Mouse (Mus musculus) heart, adult 2 months (tissue): Measurements from ENCODE around the gene Mfsd6l.

Experiments used
- CTCF ChIP-seq: fragments of 200-600 bp; IDR thresholded peaks from 2 replicates; pipeline ENCODE4 v1.8.1; 2022; ENCODE audit warnings: antibody characterized with exemption, mild to moderate bottlenecking, moderate library complexity
- POLR2A ChIP-seq: fragments of 200-500 bp; IDR thresholded peaks from 2 replicates; pipeline ENCODE4 v1.6.1; 2011; ENCODE audit warnings: mild to moderate bottlenecking, low read depth, low read length, control low read depth; ENCODE audit not compliant: insufficient read depth

DNA sequence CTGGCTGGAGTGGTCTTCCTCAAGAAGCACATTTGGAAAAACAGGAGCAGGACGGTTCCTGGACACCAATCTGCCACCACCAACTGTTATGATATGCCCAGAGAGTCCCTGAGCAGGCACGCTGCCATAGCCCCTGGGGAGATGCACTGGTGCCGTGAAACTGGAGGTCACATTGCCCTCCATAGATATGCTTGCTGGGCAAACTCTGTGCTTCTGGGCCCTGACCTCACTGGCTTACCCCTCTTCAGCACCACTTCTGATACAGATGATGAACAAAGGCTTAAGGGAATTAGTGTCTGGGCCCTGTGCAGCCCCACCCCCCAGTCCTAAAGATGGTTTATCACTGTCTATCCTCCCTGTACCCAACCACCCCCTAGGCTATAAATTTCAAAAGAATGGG, 37.3 kb downstream of the Mfsd6l start:
- TF ChIP-seq POLR2A (no peak), CTCF (no peak)
